Comparison of ENCODE assay signal across 9 mouse cellular contexts in genomic region chr6:29717541-29717940, GRCm38 (mm10). TPM values are rescaled to one million over a fixed set of nuclear protein-coding genes. Genes with fewer than 3 reads are reported as not detected.
DNase-seq lines count a peak whose midpoint lies in the region; ATAC-seq and TF ChIP-seq lines count a peak whose summit lies in the region.
"Had no signal": no experiment of that assay in that cellular context is flagged by ENCODE, and none has a peak within 500 bp of the region (broad histone marks: within the 10 kb centered on the region; RNA-seq: fewer than 3 reads in every experiment).

No protein-coding gene starts in this region.

- no peak overlapping the region for H3K27ac ChIP-seq in heart, embryonic 14.5 days (replicated peaks in 1 of 2; ENCODE audit: control insufficient read depth in 1 of 2, insufficient read depth in 1 of 2, low read depth in 2 of 2, low read length in 2 of 2)
- H3K27ac ChIP-seq in lung, embryonic 15.5 days = no peak overlapping the region
- peak overlapping the region; percentile 58 for H3K27ac ChIP-seq in hindbrain, embryonic 15.5 days (replicated peaks)
- H3K27ac ChIP-seq in olfactory bulb, adult 2 months (ENCODE audit: insufficient read depth, low read depth, low read length) = peak overlapping the region; percentile 88
- H3K27ac ChIP-seq: macrophage had no signal

- no peak for TF ChIP-seq CTCF in olfactory bulb, adult 2 months (IDR thresholded peaks at IDR 0.05; ENCODE audit: insufficient read depth, low read depth, low read length)

- H3K4me2 ChIP-seq in heart, embryonic 14.5 days (ENCODE audit: low read length) = peak overlapping the region; percentile 84
- peak overlapping the region; percentile 72 for H3K4me2 ChIP-seq in lung, embryonic 15.5 days
- H3K4me2 ChIP-seq in hindbrain, embryonic 15.5 days = peak overlapping the region; percentile 57

- peaks cover 9 to 12% of the 10 kb centered on the region in 2 experiments for H3K4me1 ChIP-seq in heart, embryonic 14.5 days (ENCODE audit: control insufficient read depth in 2 of 2, insufficient read depth in 2 of 2, low read length in 2 of 2)
- H3K4me1 ChIP-seq in lung, embryonic 15.5 days = peaks cover 29% of the 10 kb centered on the region
- peaks cover 27% of the 10 kb centered on the region for H3K4me1 ChIP-seq in hindbrain, embryonic 15.5 days (replicated peaks)
- peaks cover 21% of the 10 kb centered on the region for H3K4me1 ChIP-seq in olfactory bulb, adult 2 months (ENCODE audit: control insufficient read depth, insufficient read depth, low read length)

- H3K9ac ChIP-seq in heart, embryonic 14.5 days (ENCODE audit: low read length) = no peak overlapping the region
- no peak overlapping the region for H3K9ac ChIP-seq in lung, embryonic 15.5 days
- H3K9ac ChIP-seq in hindbrain, embryonic 15.5 days = no peak overlapping the region

- no peak for DNase-seq in heart, adult 9 months (ENCODE audit: low spot score in 2 of 2)
- DNase-seq in lung, postnatal 25 days (ENCODE audit: low spot score) = no peak
- DNase-seq in urinary bladder, postnatal 4 days (ENCODE audit: low spot score in 2 of 2) = no peak
- no peak for DNase-seq in kidney, postnatal 14 days

- peak overlapping the region in 1 of 2 experiments; percentile 14; a peak in 1 of 4 replicates for H3K4me3 ChIP-seq in heart, embryonic 14.5 days (ENCODE audit: control insufficient read depth in 1 of 2, insufficient read depth in 1 of 2, low read depth in 1 of 2, low read length in 2 of 2)
- H3K4me3 ChIP-seq in lung, embryonic 15.5 days = no peak overlapping the region
- no peak overlapping the region for H3K4me3 ChIP-seq in hindbrain, embryonic 15.5 days
- H3K4me3 ChIP-seq in olfactory bulb, adult 2 months (ENCODE audit: insufficient read depth, low read depth, low read length) = no peak overlapping the region

- TF ChIP-seq POLR2A in olfactory bulb, adult 2 months (IDR thresholded peaks at IDR 0.05; ENCODE audit: insufficient read depth, low read depth, low read length) = no peak

- H3K27me3 ChIP-seq in heart, embryonic 14.5 days (ENCODE audit: control insufficient read depth, insufficient read depth, low read length) = no peaks in the 10 kb centered on the region; the same call in 1 of the 2 replicates
- peaks cover 2% of the 10 kb centered on the region; the same call in 1 of the 2 replicates for H3K27me3 ChIP-seq in lung, embryonic 15.5 days
- 0 out of 2 replicates have a peak, but pooled peaks cover 4% of the 10 kb centered on the region for H3K27me3 ChIP-seq in hindbrain, embryonic 15.5 days

- no peak for ATAC-seq in heart, embryonic 14.5 days (ENCODE audit: insufficient number of reproducible peaks, insufficient read depth, low FRiP score, low read depth)
- ATAC-seq in lung, embryonic 15.5 days (ENCODE audit: borderline replicate concordance, extremely low read depth, low FRiP score, low TSS enrichment) = no peak
- ATAC-seq in hindbrain, embryonic 15.5 days (ENCODE audit: low FRiP score, low read depth) = peak; percentile 9; the same call in 1 of the 2 replicates

- H3K36me3 ChIP-seq in heart, embryonic 14.5 days (ENCODE audit: control insufficient read depth, insufficient read depth, low read length) = no peaks in the 10 kb centered on the region
- no peaks in the 10 kb centered on the region for H3K36me3 ChIP-seq in lung, embryonic 15.5 days
- no peaks in the 10 kb centered on the region for H3K36me3 ChIP-seq in hindbrain, embryonic 15.5 days

- H3K9me3 ChIP-seq in heart, embryonic 14.5 days (ENCODE audit: control insufficient read depth, low read length) = no peaks in the 10 kb centered on the region
- no peaks in the 10 kb centered on the region for H3K9me3 ChIP-seq in lung, embryonic 15.5 days
- no peaks in the 10 kb centered on the region for H3K9me3 ChIP-seq in hindbrain, embryonic 15.5 days

- 51% methylated on average over 10 of the region's 10 CpGs for WGBS in heart, embryonic 14.5 days
- 59% methylated on average over 10 of the region's 10 CpGs for whole genome bisulfite sequencing in lung, embryonic 15.5 days
- WGBS in hindbrain, embryonic 15.5 days = 45% methylated on average over 10 of the region's 10 CpGs
- WGBS in olfactory bulb, adult 2 months = 53% methylated on average over 10 of the region's 10 CpGs

RNA-seq across cellular contexts. Expression of gene Smo, which starts 17.8 kb away (rescaled TPM):
- polyA plus RNA-seq in heart, embryonic 14.5 days (2014; fragmentation: Nextera tagmentation; extraction: Ambion mirVana) = 18.8 and 22.1 TPM in 2 replicates
- 39.2 and 41.6 TPM in 2 replicates for polyA plus RNA-seq in lung, embryonic 15.5 days (2015; fragmentation: Nextera tagmentation; extraction: Ambion mirVana)
- 14.7 and 15.7 TPM in 2 replicates for polyA plus RNA-seq in hindbrain, embryonic 15.5 days (2015; fragmentation: Nextera tagmentation; extraction: Ambion mirVana)
- polyA plus RNA-seq in olfactory bulb, adult 2 months (2012; ENCODE audit: insufficient read depth, insufficient read length, low replicate concordance, missing spikeins) = not detected in 2 replicates

RNA-seq across cellular contexts. Expression of gene Tspan33, which starts 23.5 kb away (rescaled TPM):
- 2.4 and 3.2 TPM in 2 replicates for polyA plus RNA-seq in heart, embryonic 14.5 days (2014; fragmentation: Nextera tagmentation; extraction: Ambion mirVana)
- polyA plus RNA-seq in lung, embryonic 15.5 days (2015; fragmentation: Nextera tagmentation; extraction: Ambion mirVana) = 4.4 and 5.0 TPM in 2 replicates
- 11.9 and 14.4 TPM in 2 replicates for polyA plus RNA-seq in hindbrain, embryonic 15.5 days (2015; fragmentation: Nextera tagmentation; extraction: Ambion mirVana)
- not detected in 2 replicates for polyA plus RNA-seq in olfactory bulb, adult 2 months (2012; ENCODE audit: insufficient read depth, insufficient read length, low replicate concordance, missing spikeins)

RNA-seq across cellular contexts. Expression of gene Ahcyl2, which starts 50.3 kb away (rescaled TPM):
- polyA plus RNA-seq in heart, embryonic 14.5 days (2014; fragmentation: Nextera tagmentation; extraction: Ambion mirVana) = 10.5 and 11.7 TPM in 2 replicates
- polyA plus RNA-seq in lung, embryonic 15.5 days (2015; fragmentation: Nextera tagmentation; extraction: Ambion mirVana) = 8.2 and 9.5 TPM in 2 replicates
- polyA plus RNA-seq in hindbrain, embryonic 15.5 days (2015; fragmentation: Nextera tagmentation; extraction: Ambion mirVana) = 20.2 and 20.7 TPM in 2 replicates
- polyA plus RNA-seq in olfactory bulb, adult 2 months (2012; ENCODE audit: insufficient read depth, insufficient read length, low replicate concordance, missing spikeins) = 277 TPM in 1 of 2 replicates, not detected in the other

Comparison
In these comparisons a context has a peak if more than half of its experiments do, and no peak if none do; other contexts are left out.
1. H3K27ac ChIP-seq: peak in hindbrain, embryonic 15.5 days (single experiment) and olfactory bulb, adult 2 months (single experiment); none in heart, embryonic 14.5 days (0 of 2) and lung, embryonic 15.5 days (single experiment).
2. RNA of gene Smo, which starts 17.8 kb away (polyA plus RNA-seq): 39.2 to 41.6 TPM in lung, embryonic 15.5 days, 18.8 to 22.1 TPM in heart, embryonic 14.5 days and 14.7 to 15.7 TPM in hindbrain, embryonic 15.5 days; not detected in olfactory bulb, adult 2 months; every median in the first group is over 10 times any median in the second.
3. Peak in every context shown above with its lines, with median percentiles within 50 percentile points of each other: H3K4me2 ChIP-seq.